Comparison of ENCODE assay signal across 8 mouse cellular contexts in genomic region chr5:64812983-64813304, GRCm38 (mm10). TPM values are rescaled to one million over a fixed set of nuclear protein-coding genes. Genes with fewer than 3 reads are reported as not detected.
A peak's percentile ranks its signal among the peaks of the same experiment; 100 is the strongest.
DNase-seq lines count a peak whose midpoint lies in the region; ATAC-seq and TF ChIP-seq lines count a peak whose summit lies in the region.

No protein-coding gene starts in this region.

- peaks cover 13% of the 10 kb centered on the region for H3K36me3 ChIP-seq in heart, embryonic 11.5 days (ENCODE audit: control insufficient read depth, insufficient read depth, low read length)
- peaks cover 27% of the 10 kb centered on the region for H3K36me3 ChIP-seq in C2C12 (ENCODE audit: control insufficient read depth, insufficient read depth)
- H3K36me3 ChIP-seq in embryonic facial prominence, embryonic 14.5 days (ENCODE audit: control insufficient read depth, insufficient read depth, low read length), result peaks cover 22% of the 10 kb centered on the region
- peaks cover under 1% of the 10 kb centered on the region; the same call in 1 of the 2 replicates for H3K36me3 ChIP-seq in limb, embryonic 15.5 days

- H3K4me1 ChIP-seq in heart, embryonic 11.5 days (ENCODE audit: control insufficient read depth, insufficient read depth, low read length), result peaks cover 73% of the 10 kb centered on the region
- H3K4me1 ChIP-seq in embryonic facial prominence, embryonic 14.5 days (ENCODE audit: control insufficient read depth, insufficient read depth, low read length), result peaks cover 57% of the 10 kb centered on the region
- H3K4me1 ChIP-seq in limb, embryonic 15.5 days, result peaks cover 73% of the 10 kb centered on the region

- no peaks in the 10 kb centered on the region for H3K27me3 ChIP-seq in heart, embryonic 11.5 days (ENCODE audit: control insufficient read depth, insufficient read depth, low read length)
- H3K27me3 ChIP-seq in C2C12 (ENCODE audit: control insufficient read depth, insufficient read depth, insufficient read length), result no peaks in the 10 kb centered on the region
- no peaks in the 10 kb centered on the region for H3K27me3 ChIP-seq in embryonic facial prominence, embryonic 14.5 days (replicated peaks; ENCODE audit: control insufficient read depth, insufficient read depth, low read length)
- H3K27me3 ChIP-seq in limb, embryonic 15.5 days, result no peaks in the 10 kb centered on the region

- peak overlapping the region; percentile 68 for H3K9ac ChIP-seq in heart, embryonic 11.5 days (ENCODE audit: low read depth, low read length)
- peak overlapping the region; percentile 43; the same call in 1 of the 2 replicates for H3K9ac ChIP-seq in embryonic facial prominence, embryonic 14.5 days (ENCODE audit: low read depth, low read length)
- no peak overlapping the region for H3K9ac ChIP-seq in limb, embryonic 15.5 days

- no peak for DNase-seq in heart, postnatal 4 days
- no peak for DNase-seq in embryonic facial prominence, embryonic 14.5 days (ENCODE audit: low spot score)
- DNase-seq in adrenal gland, postnatal 36 days, result no peak
- no peak for DNase-seq in natural killer cell, adult 2 months (ENCODE audit: low spot score in 2 of 2)
- DNase-seq in gastrocnemius, adult 18-20 months (ENCODE audit: low spot score), result no peak

- H3K79me2 ChIP-seq in C2C12 (ENCODE audit: control insufficient read depth, insufficient read depth), result peaks cover 99% of the 10 kb centered on the region

- H3ac ChIP-seq in C2C12 (ENCODE audit: control insufficient read depth, insufficient read length, low read depth), result peak overlapping the region; percentile 30

- no peaks in the 10 kb centered on the region for H3K9me3 ChIP-seq in heart, embryonic 11.5 days (replicated peaks; ENCODE audit: control insufficient read depth, low read length)
- H3K9me3 ChIP-seq in embryonic facial prominence, embryonic 14.5 days (ENCODE audit: control insufficient read depth, low read length), result no peaks in the 10 kb centered on the region
- no peaks in the 10 kb centered on the region for H3K9me3 ChIP-seq in limb, embryonic 15.5 days

- H3K4me3 ChIP-seq in heart, embryonic 11.5 days (ENCODE audit: low read depth, low read length), result peak overlapping the region; percentile 39
- H3K4me3 ChIP-seq in C2C12 (ENCODE audit: insufficient read depth, poor library complexity, severe bottlenecking), result no peak overlapping the region
- peak overlapping the region; percentile 13; the same call in 1 of the 2 replicates for H3K4me3 ChIP-seq in embryonic facial prominence, embryonic 14.5 days (ENCODE audit: low read depth, low read length)
- H3K4me3 ChIP-seq in limb, embryonic 15.5 days, result peak overlapping the region; percentile 9; the same call in 1 of the 2 replicates

- 26% methylated on average over 4 of the region's 4 CpGs for WGBS in heart, embryonic 11.5 days (ENCODE audit: insufficient replicate concordance)
- WGBS in embryonic facial prominence, embryonic 14.5 days, result 13% methylated on average over 4 of the region's 4 CpGs
- WGBS in limb, embryonic 15.5 days, result 19% methylated on average over 4 of the region's 4 CpGs

- peak overlapping the region; percentile 91 for H3K27ac ChIP-seq in heart, embryonic 11.5 days (ENCODE audit: low read depth, low read length)
- H3K27ac ChIP-seq in embryonic facial prominence, embryonic 14.5 days (replicated peaks; ENCODE audit: low read depth, low read length), result peak overlapping the region; percentile 85
- H3K27ac ChIP-seq in limb, embryonic 15.5 days, result peak overlapping the region; percentile 79

- H3K79me3 ChIP-seq in C2C12 (ENCODE audit: low read depth), result peaks cover 82% of the 10 kb centered on the region

- no peak for ATAC-seq in heart, embryonic 11.5 days (replicated peaks; ENCODE audit: insufficient number of reproducible peaks, low FRiP score, low TSS enrichment)
- ATAC-seq in embryonic facial prominence, embryonic 14.5 days (ENCODE audit: low read depth), result no peak
- ATAC-seq in limb, embryonic 15.5 days (ENCODE audit: insufficient number of reproducible peaks, low FRiP score, low TSS enrichment, low read depth), result no peak

- H3K4me2 ChIP-seq in heart, embryonic 11.5 days, result peak overlapping the region; percentile 56
- peak overlapping the region; percentile 41 for H3K4me2 ChIP-seq in embryonic facial prominence, embryonic 14.5 days (ENCODE audit: low read depth, low read length)
- peak overlapping the region; percentile 33 for H3K4me2 ChIP-seq in limb, embryonic 15.5 days

- no peak for TF ChIP-seq CTCF in C2C12 (IDR thresholded peaks at IDR 0.05; ENCODE audit: control insufficient read depth, insufficient read depth, insufficient read length)

TF ChIP-seq in C2C12, 6 proteins besides CTCF, POLR2A, EP300 and RAD21:
- no peak for TF ChIP-seq MYOG (IDR thresholded peaks at IDR 0.05; ENCODE audit: control insufficient read depth, extremely low read depth, insufficient read length)
- no peak for TF ChIP-seq MAX (IDR thresholded peaks at IDR 0.05)
- TF ChIP-seq USF1 (IDR thresholded peaks at IDR 0.05; ENCODE audit: low read depth), result no peak
- TF ChIP-seq CEBPB (IDR thresholded peaks at IDR 0.05; ENCODE audit: low read depth), result no peak
- TF ChIP-seq FOSL1 (IDR thresholded peaks at IDR 0.05; ENCODE audit: insufficient read depth, low read length, poor library complexity, severe bottlenecking), result no peak
- TF ChIP-seq MYOD1 (IDR thresholded peaks at IDR 0.05; ENCODE audit: control insufficient read depth, insufficient read length, low read depth), result no peak

RNA-seq across cellular contexts. Expression of gene Klf3, which starts 9.8 kb away (rescaled TPM):
- 47.3 and 58.9 TPM in 2 replicates for polyA plus RNA-seq in heart, embryonic 11.5 days (2014; fragmentation: Nextera tagmentation; extraction: Ambion mirVana)
- 10 to 100 TPM; 73.2 to 76.3 TPM for total RNA-seq in heart, postnatal 4 days (2021)
- 9.5 TPM for polyA plus RNA-seq in C2C12 (2012; fragmentation: generic; extraction: Trizol)
- polyA plus RNA-seq in embryonic facial prominence, embryonic 14.5 days (2014; fragmentation: Nextera tagmentation; extraction: Ambion mirVana), result 58.5 and 65.5 TPM in 2 replicates
- polyA plus RNA-seq in limb, embryonic 15.5 days (2015; fragmentation: Nextera tagmentation; extraction: Ambion mirVana), result 86.7 and 89.6 TPM in 2 replicates
- 10 to 100 TPM; 56.1 to 68.3 TPM for total RNA-seq in adrenal gland, postnatal 36 days (2021)
- 10 to 100 TPM; 12.7 to 22.1 TPM for total RNA-seq in gastrocnemius, adult 18-20 months (2021)
